Mouse (Mus musculus): ENCODE results near the gene Ngfr. TPM values are rescaled to one million over a fixed set of nuclear protein-coding genes. Genes with fewer than 3 reads are reported as not detected.
A peak's percentile ranks its signal among the peaks of the same experiment; 100 is the strongest.

Gene Ngfr
- total and polyA plus RNA-seq, 2 experiments from 2014 or later, result 31.0 to 53.2 TPM

GRCm38 (mm10) chr11:95546021-95546782 lies 41.3 kb downstream of the Ngfr start:
- Histone ChIP-seq H3K4me1 (ENCODE audit: insufficient read depth, low read length) (no peaks in the 10 kb centered on the region), H3K36me3 (ENCODE audit: insufficient read depth, low read length) (no peaks in the 10 kb centered on the region), H3K9ac (replicated peaks; ENCODE audit: low read length) (no peak overlapping the region)

GRCm38 (mm10) chr11:95544546-95545327 lies 42.8 kb downstream of the Ngfr start:
- TF ChIP-seq CTCF (IDR thresholded peaks at IDR 0.05; ENCODE audit: low read depth), result no peak
- H3K27me3 ChIP-seq (ENCODE audit: insufficient read depth, low read length), result no peaks in the 10 kb centered on the region
- H3K4me1 ChIP-seq (ENCODE audit: insufficient read depth, low read length), result no peaks in the 10 kb centered on the region
- no peak overlapping the region for H3K9ac ChIP-seq (replicated peaks; ENCODE audit: low read length)
- H3K4me3 ChIP-seq (ENCODE audit: low read length), result no peak overlapping the region
- no peak overlapping the region for H3K4me2 ChIP-seq (ENCODE audit: low read depth, low read length)
- no peaks in the 10 kb centered on the region for H3K9me3 ChIP-seq (ENCODE audit: low read length)
- H3K36me3 ChIP-seq (ENCODE audit: insufficient read depth, low read length), result no peaks in the 10 kb centered on the region
- ATAC-seq (no peak), DNase-seq (ENCODE audit: low spot score) (no peak)
- 84% methylated on average over 8 of the region's 8 CpGs for WGBS
- no peak overlapping the region for H3K27ac ChIP-seq

More at GRCm38 (mm10) chr11:95546021-95546782, 41.3 kb downstream of the Ngfr start:
- ATAC-seq (no peak), DNase-seq (ENCODE audit: low spot score) (no peak)
- Histone ChIP-seq H3K9me3 (ENCODE audit: low read length) (no peaks in the 10 kb centered on the region), H3K4me3 (ENCODE audit: low read length) (no peak overlapping the region), H3K27me3 (ENCODE audit: insufficient read depth, low read length) (no peaks in the 10 kb centered on the region), H3K4me2 (ENCODE audit: low read depth, low read length) (no peak overlapping the region), H3K27ac (no peak overlapping the region)
- no peak for TF ChIP-seq CTCF (IDR thresholded peaks at IDR 0.05; ENCODE audit: low read depth)
- WGBS, result 69% methylated on average over 10 of the region's 10 CpGs

- Histone ChIP-seq H3K9me3 (ENCODE audit: low read length) (no peaks in the 10 kb centered on the region), H3K27me3 (ENCODE audit: insufficient read depth, low read length) (no peaks in the 10 kb centered on the region), H3K4me1 (ENCODE audit: insufficient read depth, low read length) (no peaks in the 10 kb centered on the region), H3K4me3 (ENCODE audit: low read length) (no peak overlapping the region), H3K4me2 (ENCODE audit: low read depth, low read length) (no peak overlapping the region), H3K9ac (replicated peaks; ENCODE audit: low read length) (no peak overlapping the region), H3K27ac (no peak overlapping the region), H3K36me3 (ENCODE audit: insufficient read depth, low read length) (no peaks in the 10 kb centered on the region)
- DNase-seq (ENCODE audit: low spot score) (peak; percentile 47), ATAC-seq (peak; percentile 61)
- WGBS, result 28% methylated on average over 18 of the region's 18 CpGs
- TF ChIP-seq CTCF (IDR thresholded peaks at IDR 0.05; ENCODE audit: low read depth), result no peak
These were observed 46.7 kb downstream of the Ngfr start for GRCm38 (mm10) chr11:95540637-95541385.

GRCm38 (mm10) chr11:95538378-95539104 lies 49.0 kb downstream of the Ngfr start:
- H3K27me3 ChIP-seq (ENCODE audit: insufficient read depth, low read length), result no peaks in the 10 kb centered on the region
- ATAC-seq (peak; percentile 60), DNase-seq (ENCODE audit: low spot score) (peak; percentile 63)
- no peaks in the 10 kb centered on the region for H3K9me3 ChIP-seq (ENCODE audit: low read length)
- H3K4me3 ChIP-seq (ENCODE audit: low read length), result no peak overlapping the region
- H3K27ac ChIP-seq, result no peak overlapping the region
- WGBS, result 37% methylated on average over 15 of the region's 15 CpGs
- no peaks in the 10 kb centered on the region for H3K36me3 ChIP-seq (ENCODE audit: insufficient read depth, low read length)
- no peak for TF ChIP-seq CTCF (IDR thresholded peaks at IDR 0.05; ENCODE audit: low read depth)
- no peaks in the 10 kb centered on the region for H3K4me1 ChIP-seq (ENCODE audit: insufficient read depth, low read length)
- H3K9ac ChIP-seq (replicated peaks; ENCODE audit: low read length), result no peak overlapping the region
- no peak overlapping the region for H3K4me2 ChIP-seq (ENCODE audit: low read depth, low read length)

GRCm38 (mm10) chr11:95533484-95534160 lies 53.9 kb downstream of the Ngfr start:
- H3K36me3 ChIP-seq (ENCODE audit: insufficient read depth, low read length), result no peaks in the 10 kb centered on the region
- no peak overlapping the region for H3K9ac ChIP-seq (replicated peaks; ENCODE audit: low read length)
- no peaks in the 10 kb centered on the region for H3K27me3 ChIP-seq (ENCODE audit: insufficient read depth, low read length)
- H3K9me3 ChIP-seq (ENCODE audit: low read length), result no peaks in the 10 kb centered on the region
- DNase-seq (ENCODE audit: low spot score) (peak; percentile 94), ATAC-seq (peak; percentile 93)
- peak; percentile 100 for TF ChIP-seq CTCF (IDR thresholded peaks at IDR 0.05; ENCODE audit: low read depth)
- H3K4me3 ChIP-seq (ENCODE audit: low read length), result no peak overlapping the region
- no peaks in the 10 kb centered on the region for H3K4me1 ChIP-seq (ENCODE audit: insufficient read depth, low read length)
- peak overlapping the region; percentile 38; the same call in 1 of the 2 replicates for H3K4me2 ChIP-seq (ENCODE audit: low read depth, low read length)
- 21% methylated on average over 24 of the region's 24 CpGs for WGBS
- no peak overlapping the region for H3K27ac ChIP-seq

Data from hindbrain, postnatal 0 days (tissue).